Mouse (Mus musculus): Measurements from ENCODE around the gene Babam2.
A peak's percentile ranks its signal among the peaks of the same experiment; 100 is the strongest.

The Babam2 gene

DNA sequence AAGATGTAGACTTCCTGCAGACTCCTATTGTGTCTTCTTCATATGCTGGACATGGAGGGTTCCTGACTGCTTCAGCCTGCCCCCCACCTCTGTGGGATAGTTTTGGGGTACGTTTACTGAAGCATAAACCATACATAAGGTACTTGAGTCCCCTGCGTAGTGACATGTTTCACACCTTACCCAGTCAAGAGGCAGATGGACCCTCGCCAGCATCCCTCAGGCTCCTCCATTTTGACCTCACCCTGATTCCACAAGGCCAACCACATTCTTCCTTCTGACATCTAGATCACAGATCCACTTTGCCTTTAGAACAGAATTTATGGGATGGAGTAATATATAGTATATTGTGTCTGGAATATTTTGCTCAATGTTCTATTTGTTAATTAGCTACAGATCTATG is 429.7 kb downstream of the Babam2 start:
- no peak for DNase-seq (ENCODE audit: low spot score)

GRCm38 (mm10) chr5:32127927-32128326 is 430.4 kb downstream of the Babam2 start:
- DNase-seq (ENCODE audit: low spot score), result no peak

- DNase-seq (ENCODE audit: low spot score), result peak; percentile 79
Observed at GRCm38 (mm10) chr5:32132971-32133501, 435.6 kb downstream of the Babam2 start.

DNA sequence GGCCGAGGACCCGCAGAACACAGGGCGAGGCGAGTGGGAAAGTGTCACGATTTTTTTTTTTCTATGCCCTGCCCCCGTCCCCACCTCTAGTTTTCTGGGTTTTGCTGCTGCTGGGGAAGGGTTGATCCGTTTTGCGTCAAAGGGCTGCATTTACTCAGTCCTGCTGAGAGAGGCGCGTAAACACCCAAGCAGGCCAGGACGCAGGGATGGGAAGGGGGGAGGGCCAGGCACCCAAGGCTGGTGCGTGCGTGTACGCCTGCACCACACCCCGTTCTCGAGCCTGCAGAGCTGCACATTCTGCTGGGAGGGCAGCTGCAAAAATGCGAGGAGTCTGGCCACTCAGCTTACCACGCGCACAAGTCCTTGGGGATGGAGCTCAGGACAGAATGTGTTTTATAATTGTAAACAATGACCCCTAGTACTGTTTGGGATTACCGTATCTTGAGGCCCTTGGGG is 436.1 kb downstream of the Babam2 start:
- DNase-seq (ENCODE audit: low spot score), result peak; percentile 81

DNA sequence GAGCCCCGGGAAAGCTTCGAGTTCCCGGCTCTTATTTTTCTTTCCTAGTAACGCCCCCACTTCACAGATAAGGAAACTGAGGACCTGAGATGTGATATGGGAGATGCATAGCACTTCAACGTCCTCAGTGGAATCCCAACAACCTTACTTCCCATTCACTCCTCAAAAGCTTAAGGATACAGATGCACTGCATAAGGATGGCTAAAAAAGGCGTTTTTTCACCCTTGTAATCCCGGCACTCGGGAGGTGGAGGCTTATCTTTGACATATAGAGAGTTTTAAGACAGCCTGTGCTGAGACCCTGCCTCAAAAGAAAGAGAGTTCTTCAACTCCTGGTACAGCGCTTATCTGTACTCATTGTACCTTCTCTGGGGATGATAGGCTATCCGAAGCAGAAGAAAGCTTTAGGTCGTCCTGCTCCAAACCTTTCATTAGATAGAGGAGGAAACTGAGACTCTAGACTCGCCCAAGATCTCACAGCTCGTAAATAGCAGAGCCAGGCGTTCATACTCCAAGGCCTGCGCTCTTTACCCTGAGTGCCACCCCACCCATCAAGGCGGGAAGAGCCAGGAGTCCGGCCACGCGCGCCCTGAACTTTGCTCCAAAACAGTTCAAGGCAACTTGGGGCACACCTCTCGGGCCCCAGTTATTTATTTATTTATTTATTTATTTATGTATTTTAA is 436.7 kb downstream of the Babam2 start:
- no peak for DNase-seq (ENCODE audit: low spot score)
